In the genomic region with DNA sequence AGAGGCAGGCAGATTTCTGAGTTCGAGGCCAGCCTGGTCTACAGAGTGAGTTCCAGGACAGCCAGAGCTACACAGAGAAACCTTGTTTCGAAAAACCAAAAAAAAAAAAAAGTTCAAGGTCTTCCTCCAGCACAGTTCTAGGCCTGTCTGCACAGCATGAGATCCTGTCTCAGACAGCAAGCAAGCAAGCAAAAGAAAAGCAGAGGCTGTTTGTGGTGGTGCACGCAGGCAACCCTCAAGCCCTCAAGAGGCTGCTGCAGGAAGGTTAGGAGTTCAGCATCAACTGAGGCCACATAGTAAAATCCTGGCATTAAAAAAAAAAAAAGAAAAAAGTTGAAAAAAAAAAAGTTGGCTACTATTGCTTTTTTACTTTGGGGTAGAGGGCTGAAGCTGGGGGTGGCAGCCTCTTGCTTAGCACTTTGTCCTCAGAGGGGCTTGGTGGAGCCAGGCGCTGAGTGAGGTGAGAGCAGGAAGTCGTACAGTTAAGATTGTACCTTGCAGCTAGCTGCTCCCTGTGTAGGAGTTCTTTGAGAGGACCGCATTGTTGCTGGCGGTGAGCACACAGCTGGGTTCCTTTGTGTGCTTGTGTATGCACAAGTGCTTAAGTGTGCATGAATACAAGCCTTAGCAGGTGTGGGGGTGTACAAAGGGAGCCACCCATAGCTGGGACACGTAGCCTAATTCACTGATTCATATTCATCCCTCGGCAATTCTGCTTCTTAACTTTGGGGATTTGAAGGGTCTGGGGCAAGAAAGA, we compare ENCODE assay signal across 8 mouse cellular contexts. TPM values are rescaled to one million over a fixed set of nuclear protein-coding genes. Genes with fewer than 3 reads are reported as not detected.
A peak's percentile ranks its signal among the peaks of the same experiment; 100 is the strongest.
DNase-seq lines count a peak whose midpoint lies in the region; ATAC-seq and TF ChIP-seq lines count a peak whose summit lies in the region.

No protein-coding gene starts in this region.

- no peak for TF ChIP-seq POLR2A in brain, embryonic 14.5 days (IDR thresholded peaks at IDR 0.05; ENCODE audit: borderline replicate concordance, extremely low read depth, insufficient read depth, insufficient read length, poor library complexity, severe bottlenecking)
- no peak for TF ChIP-seq POLR2A in small intestine, adult 2 months (IDR thresholded peaks at IDR 0.05; ENCODE audit: low read depth, low read length)

- H3K36me3 ChIP-seq in heart, embryonic 15.5 days, result peaks cover 34% of the 10 kb centered on the region
- peaks cover 17% of the 10 kb centered on the region; the same call in 1 of the 2 replicates for H3K36me3 ChIP-seq in intestine, embryonic 15.5 days
- H3K36me3 ChIP-seq in small intestine, adult 2 months (ENCODE audit: control insufficient read depth, insufficient read depth, low read length), result peaks cover 16% of the 10 kb centered on the region; the same call in 1 of the 2 replicates

- H3K4me2 ChIP-seq in heart, embryonic 15.5 days, result peak overlapping the region; percentile 63
- peak overlapping the region; percentile 71 for H3K4me2 ChIP-seq in intestine, embryonic 15.5 days (replicated peaks)

- WGBS in heart, embryonic 15.5 days, result 62% methylated on average over 9 of the region's 9 CpGs
- WGBS in intestine, embryonic 15.5 days, result 73% methylated on average over 9 of the region's 9 CpGs
- 76% methylated on average over 9 of the region's 9 CpGs for WGBS in small intestine, adult 2 months

- peak overlapping the region; percentile 41; the same call in 1 of the 2 replicates for H3K27ac ChIP-seq in heart, embryonic 15.5 days
- H3K27ac ChIP-seq in intestine, embryonic 15.5 days, result no peak overlapping the region
- H3K27ac ChIP-seq in small intestine, adult 2 months (ENCODE audit: insufficient read depth, low read depth, low read length), result 0 out of 2 replicates have a peak overlapping the region, but pooled peaks have one; percentile 7

- TF ChIP-seq CTCF in brain, embryonic 14.5 days (IDR thresholded peaks at IDR 0.05; ENCODE audit: borderline replicate concordance, extremely low read depth, insufficient read depth, insufficient read length), result no peak
- TF ChIP-seq CTCF in small intestine, adult 2 months (IDR thresholded peaks at IDR 0.05; ENCODE audit: extremely low read depth, insufficient read length, insufficient replicate concordance, low read depth, low read length), result no peak

- H3K4me3 ChIP-seq in heart, embryonic 15.5 days, result peak overlapping the region; percentile 36; the same call in 1 of the 2 replicates
- H3K4me3 ChIP-seq in intestine, embryonic 15.5 days (replicated peaks), result no peak overlapping the region
- no peak overlapping the region for H3K4me3 ChIP-seq in small intestine, adult 2 months (ENCODE audit: low read depth, low read length)

- peak overlapping the region; percentile 46; the same call in 1 of the 2 replicates for H3K9ac ChIP-seq in heart, embryonic 15.5 days
- H3K9ac ChIP-seq in intestine, embryonic 15.5 days, result peak overlapping the region; percentile 51; the same call in 1 of the 2 replicates

- H3K9me3 ChIP-seq in heart, embryonic 15.5 days (replicated peaks), result no peaks in the 10 kb centered on the region
- no peaks in the 10 kb centered on the region for H3K9me3 ChIP-seq in intestine, embryonic 15.5 days

- ATAC-seq in heart, embryonic 15.5 days (replicated peaks; ENCODE audit: insufficient number of reproducible peaks, insufficient read depth, low FRiP score, low read depth), result no peak
- ATAC-seq in intestine, embryonic 15.5 days, result peak; percentile 14

- no peaks in the 10 kb centered on the region for H3K27me3 ChIP-seq in heart, embryonic 15.5 days
- no peaks in the 10 kb centered on the region for H3K27me3 ChIP-seq in intestine, embryonic 15.5 days (replicated peaks)
- H3K27me3 ChIP-seq in small intestine, adult 2 months (ENCODE audit: control insufficient read depth, insufficient read depth, low read length), result no peaks in the 10 kb centered on the region

- DNase-seq in heart, adult 8-10 months (ENCODE audit: low spot score), result no peak
- peak; percentile 47 for DNase-seq in brain, embryonic 14.5 days (ENCODE audit: low read depth)
- DNase-seq in urinary bladder, adult 2 months (ENCODE audit: low spot score), result no peak
- DNase-seq in retina, postnatal 1 day, result no peak
- DNase-seq in gastrocnemius, adult 18-20 months (ENCODE audit: low spot score), result no peak

- peaks cover 23% of the 10 kb centered on the region for H3K4me1 ChIP-seq in heart, embryonic 15.5 days (replicated peaks)
- peaks cover 12% of the 10 kb centered on the region; the same call in 1 of the 2 replicates for H3K4me1 ChIP-seq in intestine, embryonic 15.5 days (replicated peaks)
- H3K4me1 ChIP-seq in small intestine, adult 2 months (ENCODE audit: control insufficient read depth, insufficient read depth, insufficient read length, low read length), result peaks cover 3% of the 10 kb centered on the region

RNA-seq across cellular contexts. Expression of a gene that starts 8.1 kb away (rescaled TPM):
- 46.7 and 52.9 TPM in 2 replicates for polyA plus RNA-seq in heart, embryonic 15.5 days (2015; fragmentation: Nextera tagmentation; extraction: Ambion mirVana)
- total RNA-seq in heart, adult 8-10 months (2022), result 100 to 1,000 TPM; 188 to 245 (median 236) TPM
- polyA plus RNA-seq in brain, embryonic 14.5 days (2012; rRNA removed), result 51.1 and 63.8 TPM in 2 replicates
- polyA plus RNA-seq in intestine, embryonic 15.5 days (2015; fragmentation: Nextera tagmentation; extraction: Ambion mirVana), result 51.5 and 52.5 TPM in 2 replicates
- 13.7 and 21.2 TPM in 2 replicates for polyA plus RNA-seq in small intestine, adult 2 months (2012; rRNA removed)
- polyA plus RNA-seq in urinary bladder, adult 2 months (2012; rRNA removed), result 33.1 and 35.7 TPM in 2 replicates
- total RNA-seq in gastrocnemius, adult 18-20 months (2021), result 100 to 1,000 TPM; 204 to 208 TPM

RNA-seq across cellular contexts. Expression of a gene that starts 11.4 kb away (rescaled TPM):
- 0.04 and 0.08 TPM in 2 replicates for polyA plus RNA-seq in heart, embryonic 15.5 days (2015; fragmentation: Nextera tagmentation; extraction: Ambion mirVana)
- under 1 TPM; 0.33 to 0.57 (median 0.42) TPM for total RNA-seq in heart, adult 8-10 months (2022)
- 0.23 and 0.45 TPM in 2 replicates for polyA plus RNA-seq in brain, embryonic 14.5 days (2012; rRNA removed)
- 0.16 and 0.19 TPM in 2 replicates for polyA plus RNA-seq in intestine, embryonic 15.5 days (2015; fragmentation: Nextera tagmentation; extraction: Ambion mirVana)
- polyA plus RNA-seq in small intestine, adult 2 months (2012; rRNA removed), result 3.3 and 3.8 TPM in 2 replicates
- 1.8 and 2.5 TPM in 2 replicates for polyA plus RNA-seq in urinary bladder, adult 2 months (2012; rRNA removed)
- total RNA-seq in gastrocnemius, adult 18-20 months (2021), result under 1 TPM in 1 of 2 experiments, not detected in 1; 0.11 TPM

RNA-seq across cellular contexts. Expression of a gene that starts 11.5 kb away (rescaled TPM):
- 23.1 and 33.6 TPM in 2 replicates for polyA plus RNA-seq in heart, embryonic 15.5 days (2015; fragmentation: Nextera tagmentation; extraction: Ambion mirVana)
- 10 to 100 TPM in 3 of 4 experiments, 1 to 10 TPM in 1; 9.4 to 12.8 (median 12.3) TPM for total RNA-seq in heart, adult 8-10 months (2022)
- 24.1 and 26.7 TPM in 2 replicates for polyA plus RNA-seq in brain, embryonic 14.5 days (2012; rRNA removed)
- 30.4 and 31.7 TPM in 2 replicates for polyA plus RNA-seq in intestine, embryonic 15.5 days (2015; fragmentation: Nextera tagmentation; extraction: Ambion mirVana)
- 10.7 and 14.9 TPM in 2 replicates for polyA plus RNA-seq in small intestine, adult 2 months (2012; rRNA removed)
- polyA plus RNA-seq in urinary bladder, adult 2 months (2012; rRNA removed), result 40.2 and 47.0 TPM in 2 replicates
- 1 to 10 TPM; 2.7 to 3.7 TPM for total RNA-seq in gastrocnemius, adult 18-20 months (2021)

RNA-seq across cellular contexts. Expression of a gene that starts 37.4 kb away (rescaled TPM):
- polyA plus RNA-seq in heart, embryonic 15.5 days (2015; fragmentation: Nextera tagmentation; extraction: Ambion mirVana), result 168 and 187 TPM in 2 replicates
- 100 to 1,000 TPM; 335 to 477 (median 407) TPM for total RNA-seq in heart, adult 8-10 months (2022)
- 75.2 and 75.4 TPM in 2 replicates for polyA plus RNA-seq in brain, embryonic 14.5 days (2012; rRNA removed)
- polyA plus RNA-seq in intestine, embryonic 15.5 days (2015; fragmentation: Nextera tagmentation; extraction: Ambion mirVana), result 110 TPM in 2 replicates
- 117 and 156 TPM in 2 replicates for polyA plus RNA-seq in small intestine, adult 2 months (2012; rRNA removed)
- polyA plus RNA-seq in urinary bladder, adult 2 months (2012; rRNA removed), result 93.3 and 105 TPM in 2 replicates
- 100 to 1,000 TPM; 206 to 228 TPM for total RNA-seq in gastrocnemius, adult 18-20 months (2021)

RNA-seq across cellular contexts. Expression of a gene that starts 40.3 kb away (rescaled TPM):
- polyA plus RNA-seq in heart, embryonic 15.5 days (2015; fragmentation: Nextera tagmentation; extraction: Ambion mirVana), result 16.7 and 19.7 TPM in 2 replicates
- total RNA-seq in heart, adult 8-10 months (2022), result 10 to 100 TPM; 29.6 to 38.5 (median 34.0) TPM
- 169 and 175 TPM in 2 replicates for polyA plus RNA-seq in brain, embryonic 14.5 days (2012; rRNA removed)
- polyA plus RNA-seq in intestine, embryonic 15.5 days (2015; fragmentation: Nextera tagmentation; extraction: Ambion mirVana), result 16.5 and 19.0 TPM in 2 replicates
- polyA plus RNA-seq in small intestine, adult 2 months (2012; rRNA removed), result 16.9 and 33.1 TPM in 2 replicates
- polyA plus RNA-seq in urinary bladder, adult 2 months (2012; rRNA removed), result 67.9 and 72.1 TPM in 2 replicates
- total RNA-seq in gastrocnemius, adult 18-20 months (2021), result 10 to 100 TPM; 18.9 to 23.9 TPM
